Mouse (Mus musculus): Measurements from ENCODE around the gene Phldb2. TPM values are rescaled to one million over a fixed set of nuclear protein-coding genes. Genes with fewer than 3 reads are reported as not detected.

Phldb2 gene
- total and polyA plus RNA-seq, 3 experiments: 0.04 TPM; not detected in 2

DNA sequence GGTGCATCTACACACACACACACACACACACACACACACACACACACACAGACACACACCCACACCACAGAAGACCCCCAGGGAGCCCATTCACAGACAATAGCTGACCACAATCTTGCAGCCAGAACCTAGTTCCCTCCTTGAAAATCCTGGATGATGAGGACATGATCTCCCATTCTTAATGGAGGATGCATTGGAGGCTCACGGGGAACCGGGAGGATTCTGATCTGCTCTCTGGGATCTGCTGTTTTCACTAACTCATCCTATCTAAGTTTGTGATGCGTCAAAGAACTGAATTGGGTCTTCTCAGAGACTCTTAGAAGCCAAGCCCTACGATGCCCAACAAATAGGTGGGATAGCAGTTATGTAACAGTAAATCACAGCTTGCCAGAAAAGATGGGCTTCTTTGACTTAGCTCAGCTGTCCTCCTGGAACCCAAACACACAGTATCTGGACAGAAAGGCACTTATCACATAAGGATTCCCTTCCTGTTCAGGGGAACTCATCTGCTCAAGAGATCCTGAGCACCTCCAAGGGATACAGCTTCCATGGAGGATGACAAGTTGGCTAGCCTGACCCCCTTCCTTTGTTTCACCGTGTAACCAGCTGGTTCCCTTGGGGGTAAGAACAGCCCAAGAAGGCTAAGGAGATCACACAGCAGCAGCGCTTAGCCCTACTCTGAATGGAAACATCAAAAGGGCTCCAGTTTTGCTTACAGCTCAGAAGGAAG lies 230.1 kb downstream of the Phldb2 start:
- no peak overlapping the region for H3K4me3 ChIP-seq (replicated peaks in 1 of 3; ENCODE audit: low read depth in 2 of 3, low read length in 2 of 3, poor library complexity in 1 of 3)
- H3K9ac ChIP-seq (ENCODE audit: insufficient read depth, low read depth): no peak overlapping the region
- no peaks in the 10 kb centered on the region for H3K9me3 ChIP-seq (replicated peaks; ENCODE audit: low read length)
- in situ Hi-C loops (cut with MboI; ENCODE audit: low pct_ligation_motif_present, low pct_unique_long_range_greater_than_20kb, low sequenced_read_pairs) (no loop called here), dilution Hi-C loops (cut with MboI; ENCODE audit: extremely low pct_ligation_motif_present, extremely low pct_unique_long_range_greater_than_20kb, low sequenced_read_pairs) (no loop called here)
- H3K27me3 ChIP-seq (replicated peaks): no peaks in the 10 kb centered on the region
- TF ChIP-seq SIN3A (IDR thresholded peaks at IDR 0.05; ENCODE audit: low read length): no peak
- TF ChIP-seq MAX (IDR thresholded peaks at IDR 0.05; ENCODE audit: low read length): no peak
- TF ChIP-seq MXI1 (IDR thresholded peaks at IDR 0.05; ENCODE audit: low read depth, low read length): no peak
- no peak for TF ChIP-seq MYC (IDR thresholded peaks at IDR 0.05; ENCODE audit: low read depth, low read length)
- no peak for TF ChIP-seq JUND (conservative IDR thresholded peaks at IDR 0.05; ENCODE audit: low read depth, low read length)
- no peak for TF ChIP-seq TCF12 (IDR thresholded peaks at IDR 0.05; ENCODE audit: low read depth, low read length)
- TF ChIP-seq HCFC1 (IDR thresholded peaks at IDR 0.05; ENCODE audit: low read depth, low read length): no peak
- TF ChIP-seq MAZ (IDR thresholded peaks at IDR 0.05; ENCODE audit: low read depth, low read length): no peak
- TF ChIP-seq GABPA (IDR thresholded peaks at IDR 0.05; ENCODE audit: insufficient replicate concordance, low read depth, low read length): no peak
- no peaks in the 10 kb centered on the region for H3K4me1 ChIP-seq (ENCODE audit: control insufficient read depth in 1 of 2, insufficient read depth in 2 of 2)
- no peak overlapping the region for H3K27ac ChIP-seq (ENCODE audit: insufficient read depth, low read depth)
- no peaks in the 10 kb centered on the region for H3K79me2 ChIP-seq (replicated peaks; ENCODE audit: control insufficient read depth, extremely low read depth, insufficient read depth, poor library complexity, severe bottlenecking)
- DNase-seq (ENCODE audit: extremely low read depth): no peak
- no peak overlapping the region for H3K4me2 ChIP-seq (ENCODE audit: insufficient read depth, low read depth, poor library complexity, severe bottlenecking)
- H3K36me3 ChIP-seq (replicated peaks in 1 of 2; ENCODE audit: control insufficient read depth in 1 of 2, insufficient read depth in 1 of 2, low read length in 1 of 2): peaks cover 3 to 71% of the 10 kb centered on the region in 2 experiments

DNA sequence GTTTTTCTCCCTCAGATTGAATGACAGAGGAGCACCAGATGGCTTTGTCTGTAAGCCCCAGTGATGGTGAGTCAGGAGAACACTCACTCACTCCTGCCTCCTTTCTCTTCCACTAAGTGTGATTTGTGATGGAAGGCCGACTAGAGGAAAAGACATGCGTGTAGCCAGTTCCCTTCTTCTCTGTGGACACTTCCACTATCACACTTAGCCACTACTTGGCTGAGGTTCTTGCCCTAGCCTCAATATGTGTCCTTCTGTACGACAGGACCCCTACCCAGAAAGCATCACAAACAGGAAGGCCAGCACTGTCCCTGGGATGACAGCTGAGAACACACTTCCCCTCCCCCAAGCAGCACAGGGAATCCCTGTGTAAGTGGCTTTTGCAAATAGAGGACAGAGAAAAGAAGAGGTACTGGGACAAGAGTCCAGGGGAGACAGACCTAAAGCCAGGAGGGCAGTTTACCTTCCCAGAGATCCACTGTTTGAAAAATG lies 230.9 kb downstream of the Phldb2 start:
- no peaks in the 10 kb centered on the region for H3K9me3 ChIP-seq (replicated peaks; ENCODE audit: low read length)
- H3K27ac ChIP-seq (ENCODE audit: insufficient read depth, low read depth): no peak overlapping the region
- no peaks in the 10 kb centered on the region for H3K27me3 ChIP-seq (replicated peaks)
- no peak overlapping the region for H3K4me2 ChIP-seq (ENCODE audit: insufficient read depth, low read depth, poor library complexity, severe bottlenecking)
- no peaks in the 10 kb centered on the region for H3K4me1 ChIP-seq (ENCODE audit: control insufficient read depth in 1 of 2, insufficient read depth in 2 of 2)
- peaks cover 3 to 71% of the 10 kb centered on the region in 2 experiments for H3K36me3 ChIP-seq (replicated peaks in 1 of 2; ENCODE audit: control insufficient read depth in 1 of 2, insufficient read depth in 1 of 2, low read length in 1 of 2)
- H3K9ac ChIP-seq (ENCODE audit: insufficient read depth, low read depth): no peak overlapping the region
- in situ Hi-C loops (cut with MboI; ENCODE audit: low pct_ligation_motif_present, low pct_unique_long_range_greater_than_20kb, low sequenced_read_pairs): no loop called here
- TF ChIP-seq MEF2A (IDR thresholded peaks at IDR 0.05; ENCODE audit: borderline replicate concordance, low read depth, low read length) (no peak), ZNF384 (IDR thresholded peaks at IDR 0.05; ENCODE audit: low read depth, low read length) (no peak), EP300 (IDR thresholded peaks at IDR 0.05; ENCODE audit: low read length) (no peak)
- H3K4me3 ChIP-seq (replicated peaks in 1 of 3; ENCODE audit: low read depth in 2 of 3, low read length in 2 of 3, poor library complexity in 1 of 3): no peak overlapping the region
- DNase-seq (ENCODE audit: extremely low read depth): no peak
- no peaks in the 10 kb centered on the region for H3K79me2 ChIP-seq (replicated peaks; ENCODE audit: control insufficient read depth, extremely low read depth, insufficient read depth, poor library complexity, severe bottlenecking)
- dilution Hi-C loops (cut with MboI; ENCODE audit: extremely low pct_ligation_motif_present, extremely low pct_unique_long_range_greater_than_20kb, low sequenced_read_pairs): no loop called here
